Mouse (Mus musculus) stomach, postnatal 0 days (tissue): ENCODE measurements around the gene Fam20b. TPM values are rescaled to one million over a fixed set of nuclear protein-coding genes. Genes with fewer than 3 reads are reported as not detected.

Source experiments
- ATAC-seq: fragments of 200-750 bp; cut with Nextera tagmentation; 2 replicates; pipeline ENCODE4 v1.8.0; 2017; ENCODE audit not compliant: low FRiP score, low TSS enrichment
- DNase-seq: peaks from one replicate; pipeline ENCODE4 v3.0.0-alpha.2; 2016; ENCODE audit warnings: low spot score
- H3K27ac ChIP-seq: fragments of 300-500 bp; sonication (generic); replicated peaks from 2 replicates; pipeline ENCODE4 v1.5.1; 2014; ENCODE audit warnings: mild to moderate bottlenecking, control low read depth
- H3K27me3 ChIP-seq: fragments of 300-500 bp; sonication (generic); 2 replicates; pipeline ENCODE4 v1.6.1; 2014; ENCODE audit warnings: low read length; ENCODE audit not compliant: control insufficient read depth, insufficient read depth
- H3K36me3 ChIP-seq: fragments of 300-500 bp; sonication (generic); 2 replicates; pipeline ENCODE4 v1.6.1; 2014; ENCODE audit warnings: low read length, mixed read lengths; ENCODE audit not compliant: control insufficient read depth, insufficient read depth
- H3K4me1 ChIP-seq: fragments of 300-500 bp; sonication (generic); replicated peaks from 2 replicates; pipeline ENCODE4 v1.6.1; 2014; ENCODE audit warnings: antibody characterized with exemption; ENCODE audit not compliant: control insufficient read depth, insufficient read depth
- H3K4me2 ChIP-seq: fragments of 300-500 bp; sonication (generic); replicated peaks from 2 replicates; pipeline ENCODE4 v1.6.1; 2014; ENCODE audit warnings: low read depth, mild to moderate bottlenecking, control low read depth, moderate library complexity
- H3K4me3 ChIP-seq: fragments of 300-500 bp; sonication (generic); 2 replicates; pipeline ENCODE4 v1.5.1; 2014; ENCODE audit warnings: low read depth, low read length, control low read depth
- H3K9ac ChIP-seq: fragments of 300-500 bp; sonication (generic); 2 replicates; pipeline ENCODE4 v1.6.1; 2014; ENCODE audit warnings: mild to moderate bottlenecking, low read length, control low read depth, mixed read lengths
- H3K9me3 ChIP-seq: fragments of 300-500 bp; sonication (generic); 2 replicates; pipeline ENCODE4 v1.6.1; 2016; ENCODE audit warnings: low read length; ENCODE audit not compliant: control insufficient read depth
- CTCF ChIP-seq: IDR thresholded peaks from 2 replicates; pipeline ENCODE4 v1.5.1; 2016; ENCODE audit warnings: antibody characterized with exemption, low read depth, mild to moderate bottlenecking, moderate library complexity
- EP300 ChIP-seq: optimal IDR thresholded peaks from 2 replicates; pipeline ENCODE3; 2016; ENCODE audit warnings: antibody characterized with exemption
- WGBS: fragments of 180-500 bp; shearing (Covaris S2); extraction: QIAGEN DNeasy Blood & Tissue Kit; methylation state at CpG from one replicate; pipeline ENCODE4 v1.1.7; 2014; 5-methylcytosine and 5-hydroxymethylcytosine counted together
- polyA plus RNA-seq: library from polyadenylated mRNA; unstranded; fragments of >200 nt; fragmentation: Nextera tagmentation; extraction: Ambion mirVana; gene quantifications from 2 replicates; pipeline ENCODE4 v1.2.1, GENCODE M21; 2015

Fam20b gene
- polyA plus RNA-seq, 1 experiment from 2014 or later: 24.7 TPM

- 48% methylated on average over 6 of the region's 6 CpGs for WGBS
Observed at GRCm38 (mm10) chr1:156722089-156722488, 3.2 kb upstream of the Fam20b start.

GRCm38 (mm10) chr1:156720046-156720445 is 1.2 kb upstream of the Fam20b start:
- no peak overlapping the region for H3K4me2 ChIP-seq
- no peak overlapping the region for H3K9ac ChIP-seq
- no peaks in the 10 kb centered on the region for H3K9me3 ChIP-seq
- peak; percentile 8 for DNase-seq
- no peaks in the 10 kb centered on the region for H3K27me3 ChIP-seq
- H3K4me3 ChIP-seq: no peak overlapping the region
- no peak for TF ChIP-seq CTCF
- TF ChIP-seq EP300: no peak
- no peak for ATAC-seq
- no peaks in the 10 kb centered on the region for H3K36me3 ChIP-seq
- H3K27ac ChIP-seq: no peak overlapping the region
- 72% methylated on average over 4 of the region's 4 CpGs for WGBS
- H3K4me1 ChIP-seq: no peaks in the 10 kb centered on the region

More at GRCm38 (mm10) chr1:156722089-156722488, 3.2 kb upstream of the Fam20b start:
- ATAC-seq: no peak
- no peaks in the 10 kb centered on the region for H3K9me3 ChIP-seq
- TF ChIP-seq CTCF (no peak), EP300 (no peak)
- H3K9ac ChIP-seq: no peak overlapping the region
- no peak for DNase-seq
- H3K4me2 ChIP-seq: no peak overlapping the region
- no peak overlapping the region for H3K27ac ChIP-seq
- no peaks in the 10 kb centered on the region for H3K27me3 ChIP-seq
- H3K36me3 ChIP-seq: no peaks in the 10 kb centered on the region
- H3K4me3 ChIP-seq: no peak overlapping the region
- H3K4me1 ChIP-seq: no peaks in the 10 kb centered on the region

GRCm38 (mm10) chr1:156718286-156718949 is 468 bp downstream of the Fam20b start:
- Histone ChIP-seq H3K4me2 (peak overlapping the region; percentile 71), H3K27me3 (no peaks in the 10 kb centered on the region), H3K9me3 (no peaks in the 10 kb centered on the region), H3K27ac (peak overlapping the region; percentile 95), H3K4me1 (no peaks in the 10 kb centered on the region), H3K9ac (peak overlapping the region; percentile 77), H3K4me3 (peak overlapping the region; percentile 80), H3K36me3 (no peaks in the 10 kb centered on the region)
- ATAC-seq (peak; percentile 43), DNase-seq (no peak)
- TF ChIP-seq EP300 (no peak), CTCF (peak; percentile 47)
- 1% methylated on average over 47 of the region's 73 CpGs for WGBS

- H3K4me1 ChIP-seq: no peaks in the 10 kb centered on the region
- no peaks in the 10 kb centered on the region for H3K9me3 ChIP-seq
- H3K4me3 ChIP-seq: peak overlapping the region; percentile 80
- no peaks in the 10 kb centered on the region for H3K27me3 ChIP-seq
- DNase-seq: no peak
- no peak for ATAC-seq
- WGBS: 11% methylated on average over 13 of the region's 13 CpGs
- peak overlapping the region; percentile 95 for H3K27ac ChIP-seq
- H3K9ac ChIP-seq: peak overlapping the region; percentile 77
- TF ChIP-seq CTCF: no peak
- TF ChIP-seq EP300: no peak
- peak overlapping the region; percentile 71 for H3K4me2 ChIP-seq
- no peaks in the 10 kb centered on the region for H3K36me3 ChIP-seq
Observed at GRCm38 (mm10) chr1:156717751-156718285, 1.1 kb downstream of the Fam20b start.

GRCm38 (mm10) chr1:156716681-156717080 is 2.2 kb downstream of the Fam20b start:
- H3K9me3 ChIP-seq: no peaks in the 10 kb centered on the region
- H3K36me3 ChIP-seq: no peaks in the 10 kb centered on the region
- TF ChIP-seq CTCF (no peak), EP300 (no peak)
- no peak overlapping the region for H3K4me3 ChIP-seq
- no peaks in the 10 kb centered on the region for H3K4me1 ChIP-seq
- no peaks in the 10 kb centered on the region for H3K27me3 ChIP-seq
- WGBS: 85% methylated on average over 6 of the region's 6 CpGs
- ATAC-seq: no peak
- DNase-seq: peak; percentile 11
- no peak overlapping the region for H3K27ac ChIP-seq
- H3K9ac ChIP-seq: no peak overlapping the region; the same call in 1 of the 2 replicates
- no peak overlapping the region for H3K4me2 ChIP-seq

GRCm38 (mm10) chr1:156710472-156711098 is 8.3 kb downstream of the Fam20b start:
- ATAC-seq: peak; percentile 82
- Histone ChIP-seq H3K27ac (peak overlapping the region; percentile 50; the same call in 1 of the 2 replicates), H3K4me3 (no peak overlapping the region), H3K9me3 (no peaks in the 10 kb centered on the region), H3K4me1 (no peaks in the 10 kb centered on the region), H3K4me2 (0 out of 2 replicates have a peak overlapping the region, but pooled peaks have one; percentile 12), H3K27me3 (no peaks in the 10 kb centered on the region), H3K36me3 (no peaks in the 10 kb centered on the region), H3K9ac (no peak overlapping the region)
- TF ChIP-seq EP300: no peak
- TF ChIP-seq CTCF: no peak
- WGBS: 49% methylated on average over 10 of the region's 10 CpGs
- peak; percentile 53 for DNase-seq
